Mouse (Mus musculus): ENCODE data around the gene Snx29. TPM values are rescaled to one million over a fixed set of nuclear protein-coding genes. Genes with fewer than 3 reads are reported as not detected.

The Snx29 gene
- polyA plus RNA-seq, 1 experiment from 2014 or later, result 16.0 TPM

- H3K4me2 ChIP-seq (replicated peaks), result no peak overlapping the region
- H3K4me1 ChIP-seq, result no peaks in the 10 kb centered on the region
- no peak for ATAC-seq (ENCODE audit: insufficient number of reproducible peaks, insufficient read depth, low FRiP score, low TSS enrichment)
- H3K9me3 ChIP-seq, result no peaks in the 10 kb centered on the region
- H3K27ac ChIP-seq, result no peak overlapping the region
- H3K36me3 ChIP-seq, result no peaks in the 10 kb centered on the region
- no peaks in the 10 kb centered on the region for H3K27me3 ChIP-seq
- H3K4me3 ChIP-seq, result no peak overlapping the region
- WGBS, result 86% methylated on average over 13 of the region's 13 CpGs
- H3K9ac ChIP-seq, result no peak overlapping the region
Measured at GRCm38 (mm10) chr16:11664896-11665705, 342.4 kb downstream of the Snx29 start.

- Histone ChIP-seq H3K9ac (no peak overlapping the region), H3K27ac (no peak overlapping the region), H3K4me3 (no peak overlapping the region), H3K4me1 (no peaks in the 10 kb centered on the region), H3K4me2 (replicated peaks) (no peak overlapping the region), H3K36me3 (no peaks in the 10 kb centered on the region), H3K9me3 (no peaks in the 10 kb centered on the region), H3K27me3 (no peaks in the 10 kb centered on the region)
- ATAC-seq (ENCODE audit: insufficient number of reproducible peaks, insufficient read depth, low FRiP score, low TSS enrichment), result no peak
- WGBS, result 89% methylated on average over 6 of the region's 6 CpGs
Measured at GRCm38 (mm10) chr16:11665869-11666268, 343.2 kb downstream of the Snx29 start.

GRCm38 (mm10) chr16:11668375-11668774 is 345.7 kb downstream of the Snx29 start:
- ATAC-seq (ENCODE audit: insufficient number of reproducible peaks, insufficient read depth, low FRiP score, low TSS enrichment), result no peak
- Histone ChIP-seq H3K36me3 (no peaks in the 10 kb centered on the region), H3K4me3 (no peak overlapping the region), H3K27ac (no peak overlapping the region), H3K4me2 (replicated peaks) (no peak overlapping the region), H3K9ac (no peak overlapping the region), H3K9me3 (no peaks in the 10 kb centered on the region), H3K4me1 (no peaks in the 10 kb centered on the region), H3K27me3 (no peaks in the 10 kb centered on the region)
- 88% methylated on average over 1 of the region's 1 CpGs for WGBS

- no peak overlapping the region for H3K4me2 ChIP-seq (replicated peaks)
- H3K36me3 ChIP-seq, result no peaks in the 10 kb centered on the region
- no peak for ATAC-seq (ENCODE audit: insufficient number of reproducible peaks, insufficient read depth, low FRiP score, low TSS enrichment)
- no peaks in the 10 kb centered on the region for H3K27me3 ChIP-seq
- no peaks in the 10 kb centered on the region for H3K4me1 ChIP-seq
- H3K4me3 ChIP-seq, result no peak overlapping the region
- no peak overlapping the region for H3K27ac ChIP-seq
- 85% methylated on average over 1 of the region's 1 CpGs for WGBS
- H3K9ac ChIP-seq, result no peak overlapping the region
- H3K9me3 ChIP-seq, result no peaks in the 10 kb centered on the region
Measured at GRCm38 (mm10) chr16:11668878-11669277, 346.2 kb downstream of the Snx29 start.

- Histone ChIP-seq H3K4me1 (no peaks in the 10 kb centered on the region), H3K36me3 (no peaks in the 10 kb centered on the region), H3K4me2 (replicated peaks) (no peak overlapping the region), H3K27ac (no peak overlapping the region), H3K27me3 (no peaks in the 10 kb centered on the region), H3K9ac (no peak overlapping the region), H3K4me3 (no peak overlapping the region), H3K9me3 (no peaks in the 10 kb centered on the region)
- 79% methylated on average over 9 of the region's 9 CpGs for WGBS
- ATAC-seq (ENCODE audit: insufficient number of reproducible peaks, insufficient read depth, low FRiP score, low TSS enrichment), result no peak
Measured at GRCm38 (mm10) chr16:11670251-11670970, 347.7 kb downstream of the Snx29 start.

GRCm38 (mm10) chr16:11670971-11671310 is 348.2 kb downstream of the Snx29 start:
- Histone ChIP-seq H3K36me3 (no peaks in the 10 kb centered on the region), H3K9me3 (no peaks in the 10 kb centered on the region), H3K4me3 (no peak overlapping the region), H3K4me2 (replicated peaks) (no peak overlapping the region), H3K9ac (no peak overlapping the region), H3K27me3 (no peaks in the 10 kb centered on the region), H3K4me1 (no peaks in the 10 kb centered on the region), H3K27ac (no peak overlapping the region)
- WGBS, result 79% methylated on average over 6 of the region's 6 CpGs
- ATAC-seq (ENCODE audit: insufficient number of reproducible peaks, insufficient read depth, low FRiP score, low TSS enrichment), result no peak

- H3K27me3 ChIP-seq, result no peaks in the 10 kb centered on the region
- H3K27ac ChIP-seq, result no peak overlapping the region
- no peak overlapping the region for H3K9ac ChIP-seq
- ATAC-seq (ENCODE audit: insufficient number of reproducible peaks, insufficient read depth, low FRiP score, low TSS enrichment), result no peak
- 58% methylated on average over 4 of the region's 4 CpGs for WGBS
- H3K9me3 ChIP-seq, result no peaks in the 10 kb centered on the region
- no peaks in the 10 kb centered on the region for H3K4me1 ChIP-seq
- no peak overlapping the region for H3K4me2 ChIP-seq (replicated peaks)
- no peak overlapping the region for H3K4me3 ChIP-seq
- H3K36me3 ChIP-seq, result no peaks in the 10 kb centered on the region
Measured at GRCm38 (mm10) chr16:11676006-11676405, 353.3 kb downstream of the Snx29 start.

GRCm38 (mm10) chr16:11685264-11685663 is 362.6 kb downstream of the Snx29 start:
- WGBS, result 95% methylated on average over 9 of the region's 9 CpGs
- no peak overlapping the region for H3K4me3 ChIP-seq
- no peaks in the 10 kb centered on the region for H3K9me3 ChIP-seq
- no peak overlapping the region for H3K27ac ChIP-seq
- H3K9ac ChIP-seq, result no peak overlapping the region
- H3K36me3 ChIP-seq, result no peaks in the 10 kb centered on the region
- no peaks in the 10 kb centered on the region for H3K4me1 ChIP-seq
- no peaks in the 10 kb centered on the region for H3K27me3 ChIP-seq
- ATAC-seq (ENCODE audit: insufficient number of reproducible peaks, insufficient read depth, low FRiP score, low TSS enrichment), result no peak
- H3K4me2 ChIP-seq (replicated peaks), result no peak overlapping the region

- WGBS, result 76% methylated on average over 3 of the region's 3 CpGs
- Histone ChIP-seq H3K4me2 (replicated peaks) (no peak overlapping the region), H3K9me3 (no peaks in the 10 kb centered on the region), H3K27me3 (no peaks in the 10 kb centered on the region), H3K4me3 (no peak overlapping the region), H3K27ac (no peak overlapping the region), H3K36me3 (no peaks in the 10 kb centered on the region), H3K9ac (no peak overlapping the region), H3K4me1 (no peaks in the 10 kb centered on the region)
- ATAC-seq (ENCODE audit: insufficient number of reproducible peaks, insufficient read depth, low FRiP score, low TSS enrichment), result no peak
Measured at GRCm38 (mm10) chr16:11685735-11686340, 363.1 kb downstream of the Snx29 start.

- Histone ChIP-seq H3K36me3 (no peaks in the 10 kb centered on the region), H3K9ac (no peak overlapping the region), H3K4me3 (no peak overlapping the region), H3K4me2 (replicated peaks) (no peak overlapping the region), H3K4me1 (no peaks in the 10 kb centered on the region), H3K27ac (no peak overlapping the region), H3K9me3 (no peaks in the 10 kb centered on the region), H3K27me3 (no peaks in the 10 kb centered on the region)
- no peak for ATAC-seq (ENCODE audit: insufficient number of reproducible peaks, insufficient read depth, low FRiP score, low TSS enrichment)
Measured at GRCm38 (mm10) chr16:11687836-11688235, 365.1 kb downstream of the Snx29 start.

GRCm38 (mm10) chr16:11688281-11689005 is 365.7 kb downstream of the Snx29 start:
- 68% methylated on average over 4 of the region's 4 CpGs for WGBS
- no peak overlapping the region for H3K9ac ChIP-seq
- H3K4me2 ChIP-seq (replicated peaks), result no peak overlapping the region
- no peak overlapping the region for H3K27ac ChIP-seq
- H3K36me3 ChIP-seq, result no peaks in the 10 kb centered on the region
- H3K27me3 ChIP-seq, result no peaks in the 10 kb centered on the region
- no peak overlapping the region for H3K4me3 ChIP-seq
- no peak for ATAC-seq (ENCODE audit: insufficient number of reproducible peaks, insufficient read depth, low FRiP score, low TSS enrichment)
- H3K4me1 ChIP-seq, result no peaks in the 10 kb centered on the region
- no peaks in the 10 kb centered on the region for H3K9me3 ChIP-seq
